Mouse (Mus musculus) ES-E14 (cell line): ENCODE measurements at regions not wholly inside any gene's neighbourhood (a gene's known extent, or its start where the extent isn't known, plus 50 kb on each side); places are given as distances from the start of the nearest gene placed in this dataset.

Experiments
- CHD2 ChIP-seq: IDR thresholded peaks from 2 replicates; pipeline ENCODE4 v1.6.1; 2014; ENCODE audit warnings: mild to moderate bottlenecking, low read depth, low read length, inconsistent platforms
- HCFC1 ChIP-seq: IDR thresholded peaks from 2 replicates; pipeline ENCODE4 v1.6.1; 2012; ENCODE audit warnings: low read length, inconsistent platforms, borderline replicate concordance; ENCODE audit not compliant: insufficient read depth
- ZC3H11A ChIP-seq: IDR thresholded peaks from 2 replicates; pipeline ENCODE4 v1.6.1; 2012; ENCODE audit warnings: low read depth, mild to moderate bottlenecking, inconsistent platforms, low read length, borderline replicate concordance
- ZNF384 ChIP-seq: IDR thresholded peaks from 2 replicates; pipeline ENCODE4 v1.6.1; 2012; ENCODE audit warnings: low read depth, low read length, inconsistent platforms

DNA sequence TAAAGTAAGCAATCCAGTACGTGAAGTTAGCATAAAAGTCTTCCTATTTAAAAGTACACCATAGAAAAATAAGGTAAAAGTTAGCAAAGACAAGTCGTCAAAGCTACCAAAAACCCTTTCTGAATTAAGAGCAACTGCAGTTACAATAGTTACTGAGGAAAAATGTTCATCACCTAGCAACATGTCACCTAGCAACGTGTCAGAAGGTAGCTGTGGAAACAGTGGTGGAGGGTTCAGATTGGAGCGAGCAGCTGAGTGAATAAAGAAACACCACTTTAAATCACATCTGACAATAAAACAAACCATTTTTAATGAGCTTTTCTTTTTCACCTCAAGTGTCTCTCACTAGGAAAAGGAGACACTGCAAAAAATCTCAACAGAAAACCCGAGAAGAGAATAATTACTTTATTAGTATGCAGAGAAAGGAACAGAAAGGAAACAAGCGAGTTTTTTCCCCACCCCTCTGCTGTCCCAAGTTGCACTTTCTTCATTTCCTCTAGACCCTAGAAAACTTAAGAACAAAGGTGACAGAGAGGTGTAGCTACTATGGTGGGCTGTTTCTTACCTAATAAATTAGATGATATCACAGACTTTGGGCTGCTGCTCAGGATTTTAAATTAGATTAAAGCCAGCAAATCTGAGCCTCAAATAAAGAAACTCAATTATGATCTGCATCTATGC is 275.4 kb downstream of the 1700017N19Rik start:
- TF ChIP-seq ZC3H11A: no peak
- TF ChIP-seq HCFC1: no peak
- TF ChIP-seq CHD2: no peak
- no peak for TF ChIP-seq ZNF384
